Mouse (Mus musculus): Measurements from ENCODE around the gene Sorcs2.

- TF ChIP-seq CTCF (IDR thresholded peaks at IDR 0.05; ENCODE audit: borderline replicate concordance, control insufficient read depth, extremely low read depth, insufficient read depth, low read length, poor library complexity): no peak
- TF ChIP-seq POLR2A (IDR thresholded peaks at IDR 0.05; ENCODE audit: control insufficient read depth, extremely low read depth, insufficient read depth, low read length, poor library complexity): no peak
These were observed 379.6 kb downstream of the Sorcs2 start for GRCm38 (mm10) chr5:36018366-36018765.

Measured in thymus, adult 2 months (tissue).